Mouse (Mus musculus): ENCODE results near the gene Pbx3. TPM values are rescaled to one million over a fixed set of nuclear protein-coding genes. Genes with fewer than 3 reads are reported as not detected.

Pbx3 gene
- polyA plus RNA-seq, 1 experiment from 2014 or later, result 47.2 TPM

GRCm38 (mm10) chr2:34373886-34374285 is 944 bp upstream of the Pbx3 start:
- H3K27me3 ChIP-seq, result no peaks in the 10 kb centered on the region
- DNase-seq (ENCODE audit: low read depth, low spot score) (no peak), ATAC-seq (no peak)
- POLR2A ChIA-PET, result interaction anchor here (0.7 kb wide), 2 partner anchors 191 to 547 kb away, joined by 4 to 5 read pairs; no protein-coding TSS in a partner anchor
- CTCF ChIA-PET, result no interaction called here
- in situ Hi-C loops (cut with MboI; ENCODE audit: low pct_unique_long_range_greater_than_20kb), result loop anchor here (25.0 kb wide), 1 partner anchor 612 kb away; no protein-coding TSS in a partner anchor
- TF ChIP-seq CTCF (IDR thresholded peaks at IDR 0.05), result no peak

GRCm38 (mm10) chr2:34371441-34372304 is 1.3 kb downstream of the Pbx3 start:
- CTCF ChIA-PET, result interaction anchor here (1.0 kb wide), 1 partner anchor 398 kb away, joined by 3 read pairs; no protein-coding TSS in a partner anchor
- TF ChIP-seq CTCF (IDR thresholded peaks at IDR 0.05), result no peak
- in situ Hi-C loops (cut with MboI; ENCODE audit: low pct_unique_long_range_greater_than_20kb), result loop anchor here (25.0 kb wide), 1 partner anchor 609 kb away; no protein-coding TSS in a partner anchor
- no peaks in the 10 kb centered on the region for H3K27me3 ChIP-seq
- POLR2A ChIA-PET, result interaction anchor here (0.5 to 2.4 kb wide), 2 partner anchors 10 to 134 kb away, joined by 8 to 11 read pairs; no protein-coding TSS in a partner anchor
- ATAC-seq, result peak; percentile 34
- no peak for DNase-seq (ENCODE audit: low read depth, low spot score)

GRCm38 (mm10) chr2:34370725-34371440 is 2.1 kb downstream of the Pbx3 start:
- POLR2A ChIA-PET, result interaction anchor here (0.7 to 2.4 kb wide), 2 partner anchors 9 to 1310 kb away, joined by 3 to 11 read pairs; no protein-coding TSS in a partner anchor
- no peak for TF ChIP-seq CTCF (IDR thresholded peaks at IDR 0.05)
- no peaks in the 10 kb centered on the region for H3K27me3 ChIP-seq
- no peak for ATAC-seq
- in situ Hi-C loops (cut with MboI; ENCODE audit: low pct_unique_long_range_greater_than_20kb), result loop anchor here (25.0 kb wide), 1 partner anchor 609 kb away; no protein-coding TSS in a partner anchor
- CTCF ChIA-PET, result interaction anchor here (1.0 kb wide), 1 partner anchor 397 kb away, joined by 3 read pairs; no protein-coding TSS in a partner anchor
- no peak for DNase-seq (ENCODE audit: low read depth, low spot score)

- POLR2A ChIA-PET, result interaction anchor here (0.7 to 2.4 kb wide), 2 partner anchors 9 to 1310 kb away, joined by 3 to 11 read pairs; no protein-coding TSS in a partner anchor
- no peak for DNase-seq (ENCODE audit: low read depth, low spot score)
- no peak for TF ChIP-seq CTCF (IDR thresholded peaks at IDR 0.05)
- H3K27me3 ChIP-seq, result no peaks in the 10 kb centered on the region
- ATAC-seq, result no peak
- CTCF ChIA-PET, result no interaction called here
- in situ Hi-C loops (cut with MboI; ENCODE audit: low pct_unique_long_range_greater_than_20kb), result loop anchor here (25.0 kb wide), 1 partner anchor 608 kb away; no protein-coding TSS in a partner anchor
Observed at GRCm38 (mm10) chr2:34370349-34370724, 2.6 kb downstream of the Pbx3 start.

GRCm38 (mm10) chr2:34368396-34368795 is 4.5 kb downstream of the Pbx3 start:
- POLR2A ChIA-PET, result interaction anchor here (1.1 kb wide), 1 partner anchor 9 kb away, joined by 6 read pairs; no protein-coding TSS in a partner anchor
- no peak for TF ChIP-seq CTCF (IDR thresholded peaks at IDR 0.05)
- H3K27me3 ChIP-seq, result no peaks in the 10 kb centered on the region
- CTCF ChIA-PET, result interaction anchor here (1.1 kb wide), 1 partner anchor 271 kb away, joined by 4 read pairs; no protein-coding TSS in a partner anchor
- in situ Hi-C loops (cut with MboI; ENCODE audit: low pct_unique_long_range_greater_than_20kb), result loop anchor here (25.0 kb wide), 1 partner anchor 606 kb away; no protein-coding TSS in a partner anchor
- ATAC-seq, result no peak
- DNase-seq (ENCODE audit: low read depth, low spot score), result no peak

- no peak for ATAC-seq
- ChIA-PET CTCF (no interaction called here), POLR2A (no interaction called here)
- no peak for DNase-seq (ENCODE audit: low read depth, low spot score)
- in situ Hi-C loops (cut with MboI; ENCODE audit: low pct_unique_long_range_greater_than_20kb), result loop anchor here (25.0 kb wide), 1 partner anchor 605 kb away; no protein-coding TSS in a partner anchor
- H3K27me3 ChIP-seq, result no peaks in the 10 kb centered on the region
- TF ChIP-seq CTCF (IDR thresholded peaks at IDR 0.05), result no peak
Observed at GRCm38 (mm10) chr2:34367024-34367423, 5.9 kb downstream of the Pbx3 start.

GRCm38 (mm10) chr2:34363678-34364077 is 9.3 kb downstream of the Pbx3 start:
- POLR2A ChIA-PET, result no interaction called here
- no peaks in the 10 kb centered on the region for H3K27me3 ChIP-seq
- no peak for ATAC-seq
- in situ Hi-C loops (cut with MboI; ENCODE audit: low pct_unique_long_range_greater_than_20kb), result loop anchor here (25.0 kb wide), 1 partner anchor 601 kb away; no protein-coding TSS in a partner anchor
- TF ChIP-seq CTCF (IDR thresholded peaks at IDR 0.05), result no peak
- no peak for DNase-seq (ENCODE audit: low read depth, low spot score)
- CTCF ChIA-PET, result interaction anchor here (1.5 kb wide), 1 partner anchor 11 kb away, joined by 4 read pairs; no protein-coding TSS in a partner anchor

GRCm38 (mm10) chr2:34355801-34356211 is 17.1 kb downstream of the Pbx3 start:
- ChIA-PET CTCF (interaction anchor here (1.3 kb wide), 1 partner anchor 17 kb away, joined by 3 read pairs; no protein-coding TSS in a partner anchor), POLR2A (no interaction called here)
- ATAC-seq (no peak), DNase-seq (ENCODE audit: low read depth, low spot score) (no peak)
- in situ Hi-C loops (cut with MboI; ENCODE audit: low pct_unique_long_range_greater_than_20kb), result loop anchor here (25.0 kb wide), 1 partner anchor 594 kb away; no protein-coding TSS in a partner anchor
- H3K27me3 ChIP-seq, result no peaks in the 10 kb centered on the region
- TF ChIP-seq CTCF (IDR thresholded peaks at IDR 0.05), result no peak

- H3K27me3 ChIP-seq, result no peaks in the 10 kb centered on the region
- in situ Hi-C loops (cut with MboI; ENCODE audit: low pct_unique_long_range_greater_than_20kb), result loop anchor here (25.0 kb wide), 1 partner anchor 590 kb away; no protein-coding TSS in a partner anchor
- POLR2A ChIA-PET, result interaction anchor here (1.2 kb wide), 1 partner anchor 10 kb away, joined by 3 read pairs; no protein-coding TSS in a partner anchor
- ATAC-seq (no peak), DNase-seq (ENCODE audit: low read depth, low spot score) (no peak)
- CTCF ChIA-PET, result no interaction called here
- TF ChIP-seq CTCF (IDR thresholded peaks at IDR 0.05), result no peak
Observed at GRCm38 (mm10) chr2:34352006-34352405, 20.9 kb downstream of the Pbx3 start.

GRCm38 (mm10) chr2:34347096-34347495 is 25.8 kb downstream of the Pbx3 start:
- no peak for DNase-seq (ENCODE audit: low read depth, low spot score)
- in situ Hi-C loops (cut with MboI; ENCODE audit: low pct_unique_long_range_greater_than_20kb), result no loop called here
- CTCF ChIA-PET, result interaction anchor here (0.6 to 1.4 kb wide), 2 partner anchors 8 to 10 kb away, joined by 3 to 5 read pairs; no protein-coding TSS in a partner anchor
- no peak for TF ChIP-seq CTCF (IDR thresholded peaks at IDR 0.05)
- POLR2A ChIA-PET, result no interaction called here
- no peak for ATAC-seq
- H3K27me3 ChIP-seq, result no peaks in the 10 kb centered on the region

All from Patski (cell line).